In genomic region chr13:52288400-52288799, GRCm38 (mm10) we compare ENCODE assay signal across 16 mouse cellular contexts.
"Had no signal": no experiment of that assay in that cellular context is flagged by ENCODE, and none has a peak within 500 bp of the region (broad histone marks: within the 10 kb centered on the region; RNA-seq: fewer than 3 reads in every experiment).

No protein-coding gene starts in this region.

- H3K27ac ChIP-seq: kidney, postnatal 0 days; limb, embryonic 12.5 days; liver, embryonic 13.5 days; lung, embryonic 15.5 days; macrophage; midbrain, embryonic 12.5 days; neural tube, embryonic 12.5 days; stomach, postnatal 0 days had no signal

- H3K9ac ChIP-seq: limb, embryonic 12.5 days; liver, embryonic 13.5 days; liver, postnatal 0 days; lung, embryonic 15.5 days; midbrain, embryonic 12.5 days; neural tube, embryonic 12.5 days had no signal

- H3K4me3 ChIP-seq: limb, embryonic 12.5 days; liver, embryonic 13.5 days; lung, embryonic 15.5 days; midbrain, embryonic 12.5 days; myocyte; neural tube, embryonic 12.5 days had no signal

- H3K4me1 ChIP-seq: liver, embryonic 13.5 days; lung, embryonic 15.5 days; midbrain, embryonic 12.5 days; neural tube, embryonic 12.5 days had no signal

- DNase-seq: kidney, adult 9 months; kidney, postnatal 36 days; layer of hippocampus, adult 9-11 months; liver; liver, embryonic 13.5 days; liver, postnatal 0 days; lung, postnatal 14 days; thymus, postnatal 4 days had no signal

- H3K36me3 ChIP-seq: limb, embryonic 12.5 days; liver, embryonic 13.5 days; lung, embryonic 15.5 days; midbrain, embryonic 12.5 days; neural tube, embryonic 12.5 days had no signal

- H3K27me3 ChIP-seq: limb, embryonic 12.5 days; liver, embryonic 13.5 days; lung, embryonic 15.5 days; midbrain, embryonic 12.5 days; neural tube, embryonic 12.5 days had no signal

- H3K9me3 ChIP-seq: limb, embryonic 12.5 days; liver, embryonic 13.5 days; lung, embryonic 15.5 days; midbrain, embryonic 12.5 days; neural tube, embryonic 12.5 days had no signal

- ATAC-seq: liver, postnatal 0 days had no signal

- H3K4me2 ChIP-seq: limb, embryonic 12.5 days; liver, embryonic 13.5 days; lung, embryonic 15.5 days; midbrain, embryonic 12.5 days; neural tube, embryonic 12.5 days had no signal
